Mouse (Mus musculus): ENCODE results near the gene Tomm40. TPM values are rescaled to one million over a fixed set of nuclear protein-coding genes. Genes with fewer than 3 reads are reported as not detected.
A peak's percentile ranks its signal among the peaks of the same experiment; 100 is the strongest.

Tomm40 gene
- polyA plus RNA-seq, 2 experiments: 101 to 124 TPM

DNA sequence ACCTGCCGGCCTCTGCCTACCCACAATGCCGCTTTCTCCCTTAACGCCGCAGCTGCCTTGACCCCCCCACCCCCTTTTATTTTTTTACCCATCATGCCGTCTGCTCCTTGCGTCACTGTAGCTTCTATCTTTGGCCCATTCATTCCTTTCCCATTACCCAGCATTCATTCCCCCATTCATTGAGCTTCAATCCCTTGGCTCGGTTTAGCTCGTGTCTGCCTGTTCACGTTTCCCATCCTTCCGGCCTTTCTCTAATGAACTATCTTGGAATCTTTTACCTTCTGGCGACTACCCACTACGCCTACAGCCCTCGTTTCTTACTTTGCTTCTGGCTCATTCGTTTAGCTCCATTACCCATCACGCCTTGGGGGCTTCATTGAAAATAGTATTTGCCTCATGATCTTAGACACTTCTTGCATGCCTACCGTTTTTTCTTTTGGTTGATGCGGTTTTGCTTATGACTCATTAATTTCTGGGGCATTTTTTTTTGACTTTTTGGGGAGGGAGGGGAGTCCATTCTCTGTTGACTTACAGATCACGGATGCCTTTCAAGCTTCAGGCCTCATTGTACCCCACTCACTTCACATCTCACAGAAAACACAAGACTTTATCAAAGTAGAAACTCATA, 931 bp upstream of the Tomm40 start:
- Histone ChIP-seq H3K9me3 (ENCODE audit: control insufficient read depth, low read length) (peaks cover 7% of the 10 kb centered on the region), H3K27ac (replicated peaks; ENCODE audit: low read depth, low read length) (peak overlapping the region; percentile 59; the same call in 1 of the 2 replicates), H3K36me3 (ENCODE audit: control insufficient read depth, insufficient read depth, low read length) (peaks cover 51% of the 10 kb centered on the region), H3K4me3 (replicated peaks; ENCODE audit: low read length) (peak overlapping the region; percentile 34), H3K4me2 (replicated peaks; ENCODE audit: low read depth, low read length, severe bottlenecking) (peak overlapping the region; percentile 55), H3K4me1 (ENCODE audit: control insufficient read depth, insufficient read depth, low read length) (peaks cover 5% of the 10 kb centered on the region; the same call in 1 of the 2 replicates), H3K27me3 (ENCODE audit: control insufficient read depth, insufficient read depth, low read length) (no peaks in the 10 kb centered on the region), H3K9ac (ENCODE audit: low read depth, low read length, severe bottlenecking) (no peak overlapping the region)
- ATAC-seq (ENCODE audit: low FRiP score, low read depth): no peak
- 8% methylated on average over 17 of the region's 18 CpGs for WGBS
- no peak for TF ChIP-seq POLR2A (IDR thresholded peaks at IDR 0.05; ENCODE audit: borderline replicate concordance, extremely low read depth, insufficient read depth, insufficient read length)
- DNase-seq (ENCODE audit: low spot score): no peak

DNA sequence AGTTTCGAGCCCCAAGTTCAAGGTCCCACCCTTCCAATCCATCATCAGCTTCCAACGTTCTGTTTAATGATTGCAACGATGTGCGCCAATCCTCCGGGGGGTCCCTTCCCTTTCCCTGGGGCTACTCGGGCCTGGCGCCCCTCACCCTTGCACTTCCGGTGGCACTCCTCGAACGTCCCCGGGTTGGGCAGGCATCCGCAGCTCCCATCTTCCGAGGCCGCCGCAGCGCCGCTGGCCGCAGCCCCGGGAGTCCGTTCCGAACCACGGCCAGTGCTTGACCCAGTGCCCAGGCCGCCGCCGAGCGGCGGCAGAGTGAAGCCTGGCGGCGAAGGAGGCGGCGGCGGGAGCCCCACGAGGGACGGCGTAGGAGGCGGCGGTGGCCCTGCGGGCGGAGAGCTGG, 402 bp downstream of the Tomm40 start:
- peak overlapping the region; percentile 92 for H3K9ac ChIP-seq (ENCODE audit: low read depth, low read length, severe bottlenecking)
- H3K4me2 ChIP-seq (replicated peaks; ENCODE audit: low read depth, low read length, severe bottlenecking): peak overlapping the region; percentile 89
- no peak for DNase-seq (ENCODE audit: low spot score)
- ATAC-seq (ENCODE audit: low FRiP score, low read depth): no peak
- peaks cover 5% of the 10 kb centered on the region; the same call in 1 of the 2 replicates for H3K4me1 ChIP-seq (ENCODE audit: control insufficient read depth, insufficient read depth, low read length)
- peak overlapping the region; percentile 30; the same call in 1 of the 2 replicates for H3K27ac ChIP-seq (replicated peaks; ENCODE audit: low read depth, low read length)
- TF ChIP-seq POLR2A (IDR thresholded peaks at IDR 0.05; ENCODE audit: borderline replicate concordance, extremely low read depth, insufficient read depth, insufficient read length): no peak
- H3K36me3 ChIP-seq (ENCODE audit: control insufficient read depth, insufficient read depth, low read length): peaks cover 53% of the 10 kb centered on the region
- no peaks in the 10 kb centered on the region for H3K9me3 ChIP-seq (ENCODE audit: control insufficient read depth, low read length)
- peak overlapping the region; percentile 95 for H3K4me3 ChIP-seq (replicated peaks; ENCODE audit: low read length)
- WGBS: under 1% methylated on average over 39 of the region's 39 CpGs
- H3K27me3 ChIP-seq (ENCODE audit: control insufficient read depth, insufficient read depth, low read length): no peaks in the 10 kb centered on the region

DNA sequence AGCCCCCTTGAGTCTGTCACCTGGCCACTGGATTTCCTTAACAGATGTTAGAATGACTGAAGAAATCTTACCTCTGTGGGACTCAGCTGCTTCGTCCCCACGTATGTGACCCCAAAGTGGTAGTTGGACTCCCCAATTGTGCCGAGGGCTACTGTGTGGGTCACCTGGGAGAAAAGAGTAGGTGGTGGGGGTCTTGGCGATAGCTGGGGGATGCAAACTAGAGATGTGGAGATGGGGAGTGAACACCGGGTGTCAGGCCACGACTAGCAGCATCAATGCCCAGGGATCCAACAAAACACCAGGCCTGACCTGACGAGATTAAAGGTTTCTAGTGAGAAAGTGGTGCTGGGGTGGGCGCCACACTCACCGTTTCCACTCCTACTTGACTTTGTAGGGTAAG, 1.6 kb downstream of the Tomm40 start:
- no peak overlapping the region for H3K4me2 ChIP-seq (replicated peaks; ENCODE audit: low read depth, low read length, severe bottlenecking)
- H3K4me1 ChIP-seq (ENCODE audit: control insufficient read depth, insufficient read depth, low read length): peaks cover 5% of the 10 kb centered on the region; the same call in 1 of the 2 replicates
- no peak overlapping the region for H3K27ac ChIP-seq (replicated peaks; ENCODE audit: low read depth, low read length)
- H3K27me3 ChIP-seq (ENCODE audit: control insufficient read depth, insufficient read depth, low read length): no peaks in the 10 kb centered on the region
- H3K4me3 ChIP-seq (replicated peaks; ENCODE audit: low read length): no peak overlapping the region
- no peak overlapping the region for H3K9ac ChIP-seq (ENCODE audit: low read depth, low read length, severe bottlenecking)
- 92% methylated on average over 9 of the region's 9 CpGs for WGBS
- ATAC-seq (ENCODE audit: low FRiP score, low read depth) (no peak), DNase-seq (ENCODE audit: low spot score) (no peak)
- no peak for TF ChIP-seq POLR2A (IDR thresholded peaks at IDR 0.05; ENCODE audit: borderline replicate concordance, extremely low read depth, insufficient read depth, insufficient read length)
- H3K36me3 ChIP-seq (ENCODE audit: control insufficient read depth, insufficient read depth, low read length): peaks cover 54% of the 10 kb centered on the region
- no peaks in the 10 kb centered on the region for H3K9me3 ChIP-seq (ENCODE audit: control insufficient read depth, low read length)

DNA sequence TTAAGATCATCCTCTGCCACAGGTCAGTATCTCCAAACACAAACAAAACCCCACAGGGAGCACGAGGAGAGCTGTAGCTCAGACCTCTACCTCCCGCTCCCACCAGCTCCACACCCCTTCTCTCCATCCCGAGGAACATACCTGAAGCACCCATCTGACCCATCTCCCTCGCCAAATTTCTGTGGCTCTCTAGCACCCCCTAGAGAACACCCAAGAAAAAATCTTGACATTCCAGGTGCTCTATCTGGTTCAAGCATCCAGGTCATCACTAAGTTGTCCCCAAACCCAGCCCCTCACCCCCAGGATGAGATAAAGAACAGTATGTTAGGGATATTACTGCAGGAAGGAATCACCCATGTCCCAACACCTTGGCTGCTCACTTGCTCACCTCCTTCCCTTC, 2.0 kb downstream of the Tomm40 start:
- no peak overlapping the region for H3K9ac ChIP-seq (ENCODE audit: low read depth, low read length, severe bottlenecking)
- WGBS: 44% methylated on average over 4 of the region's 4 CpGs
- no peak overlapping the region for H3K4me3 ChIP-seq (replicated peaks; ENCODE audit: low read length)
- no peak for TF ChIP-seq POLR2A (IDR thresholded peaks at IDR 0.05; ENCODE audit: borderline replicate concordance, extremely low read depth, insufficient read depth, insufficient read length)
- peaks cover 52% of the 10 kb centered on the region for H3K36me3 ChIP-seq (ENCODE audit: control insufficient read depth, insufficient read depth, low read length)
- ATAC-seq (ENCODE audit: low FRiP score, low read depth) (no peak), DNase-seq (ENCODE audit: low spot score) (no peak)
- H3K4me2 ChIP-seq (replicated peaks; ENCODE audit: low read depth, low read length, severe bottlenecking): no peak overlapping the region
- peaks cover 5% of the 10 kb centered on the region; the same call in 1 of the 2 replicates for H3K4me1 ChIP-seq (ENCODE audit: control insufficient read depth, insufficient read depth, low read length)
- no peaks in the 10 kb centered on the region for H3K27me3 ChIP-seq (ENCODE audit: control insufficient read depth, insufficient read depth, low read length)
- H3K9me3 ChIP-seq (ENCODE audit: control insufficient read depth, low read length): no peaks in the 10 kb centered on the region
- no peak overlapping the region for H3K27ac ChIP-seq (replicated peaks; ENCODE audit: low read depth, low read length)

DNA sequence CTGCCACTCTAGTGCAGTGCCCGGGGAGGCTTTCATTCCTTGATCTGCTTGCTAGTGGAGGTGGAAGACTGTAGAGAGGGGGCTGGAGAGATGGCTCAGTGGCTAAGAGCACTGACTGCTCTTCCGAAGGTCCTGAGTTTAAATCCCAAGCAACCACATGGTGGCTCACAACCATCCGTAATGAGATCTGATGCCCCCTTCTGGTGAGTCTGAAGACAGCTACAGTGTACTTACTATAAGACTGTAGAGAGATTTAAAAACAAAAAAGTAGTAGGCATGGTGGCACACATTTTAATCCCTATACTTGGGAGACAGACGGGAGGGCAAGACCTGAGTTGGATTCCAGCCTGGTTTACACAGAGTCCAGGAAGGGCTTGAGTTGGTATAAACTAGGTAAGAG, 2.8 kb downstream of the Tomm40 start:
- TF ChIP-seq POLR2A (IDR thresholded peaks at IDR 0.05; ENCODE audit: borderline replicate concordance, extremely low read depth, insufficient read depth, insufficient read length): no peak
- Histone ChIP-seq H3K9me3 (ENCODE audit: control insufficient read depth, low read length) (no peaks in the 10 kb centered on the region), H3K9ac (ENCODE audit: low read depth, low read length, severe bottlenecking) (no peak overlapping the region), H3K4me1 (ENCODE audit: control insufficient read depth, insufficient read depth, low read length) (peaks cover 5% of the 10 kb centered on the region; the same call in 1 of the 2 replicates), H3K27ac (replicated peaks; ENCODE audit: low read depth, low read length) (no peak overlapping the region), H3K4me2 (replicated peaks; ENCODE audit: low read depth, low read length, severe bottlenecking) (no peak overlapping the region), H3K27me3 (ENCODE audit: control insufficient read depth, insufficient read depth, low read length) (no peaks in the 10 kb centered on the region), H3K36me3 (ENCODE audit: control insufficient read depth, insufficient read depth, low read length) (peaks cover 56% of the 10 kb centered on the region), H3K4me3 (replicated peaks; ENCODE audit: low read length) (no peak overlapping the region)
- 78% methylated on average over 4 of the region's 4 CpGs for WGBS
- DNase-seq (ENCODE audit: low spot score) (no peak), ATAC-seq (ENCODE audit: low FRiP score, low read depth) (no peak)
